Mouse (Mus musculus) small intestine, adult 10 weeks (tissue): ENCODE data around the gene Gm973. TPM values are rescaled to one million over a fixed set of nuclear protein-coding genes. Genes with fewer than 3 reads are reported as not detected.

Experiments used
- polyA plus RNA-seq: library from polyadenylated mRNA; stranded (reverse); fragments of 350-450 nt; fragmentation: Illumina TruSeq; extraction: RNeasy Lipid Tissue Mini Kit (QIAGEN cat#74804); gene quantifications from one replicate; pipeline ENCODE4 v1.2.3, GENCODE M21; 2014; ENCODE audit warnings: low replicate concordance

Gene Gm973
- polyA plus RNA-seq: 0.89 TPM

DNA sequence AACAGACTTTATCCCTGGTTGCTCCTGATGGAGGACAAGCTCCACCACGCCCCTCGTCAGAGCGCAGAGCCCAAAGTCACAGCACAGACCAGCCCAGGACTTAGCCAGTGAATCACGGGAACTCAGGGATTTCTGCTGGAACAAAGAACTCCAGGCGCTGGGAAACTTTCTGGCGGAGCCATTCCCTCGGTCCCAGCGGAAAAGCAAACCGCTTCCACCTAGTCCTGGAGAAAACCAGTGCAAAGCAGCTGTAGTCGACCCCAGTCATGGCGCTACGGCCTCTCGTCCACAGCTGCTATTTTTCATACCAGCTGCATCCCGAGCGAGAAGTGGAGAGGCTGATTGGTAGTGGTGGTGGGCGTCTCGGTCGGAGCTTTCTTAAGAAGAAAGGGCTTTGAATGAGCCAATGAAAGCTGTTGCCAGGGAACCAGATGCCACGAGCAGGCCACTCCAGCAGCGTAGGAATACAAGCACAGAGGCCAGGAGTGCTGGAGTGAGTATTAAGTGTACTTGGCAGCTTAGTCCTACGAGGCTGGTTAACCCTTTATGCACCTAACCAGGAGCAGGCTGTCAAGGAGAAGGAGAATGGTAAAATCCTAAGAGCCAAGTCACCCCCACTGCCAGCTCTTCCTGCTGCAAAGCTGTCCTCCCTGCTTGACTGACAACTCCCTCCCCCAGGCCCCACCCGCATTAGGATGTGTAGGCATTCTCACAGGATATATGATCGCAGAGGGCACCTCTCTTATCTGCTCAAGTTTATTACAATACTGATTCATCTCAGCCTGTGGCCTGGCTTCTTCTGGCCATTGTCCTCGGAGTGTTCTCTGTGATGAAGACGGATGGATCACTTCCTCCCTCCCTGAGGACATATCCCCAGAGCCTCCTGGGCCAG, at the start of gene Gm973:
Gm973 (plus strand) TSS at position 239 of the 892 bp plus-strand sequence.

GRCm38 (mm10) chr1:59482331-59482695, 33.8 kb upstream of the Gm973 start, which contains the start of gene Fzd7:
TSS of gene Fzd7 (plus strand) at chr1:59482424.

DNA sequence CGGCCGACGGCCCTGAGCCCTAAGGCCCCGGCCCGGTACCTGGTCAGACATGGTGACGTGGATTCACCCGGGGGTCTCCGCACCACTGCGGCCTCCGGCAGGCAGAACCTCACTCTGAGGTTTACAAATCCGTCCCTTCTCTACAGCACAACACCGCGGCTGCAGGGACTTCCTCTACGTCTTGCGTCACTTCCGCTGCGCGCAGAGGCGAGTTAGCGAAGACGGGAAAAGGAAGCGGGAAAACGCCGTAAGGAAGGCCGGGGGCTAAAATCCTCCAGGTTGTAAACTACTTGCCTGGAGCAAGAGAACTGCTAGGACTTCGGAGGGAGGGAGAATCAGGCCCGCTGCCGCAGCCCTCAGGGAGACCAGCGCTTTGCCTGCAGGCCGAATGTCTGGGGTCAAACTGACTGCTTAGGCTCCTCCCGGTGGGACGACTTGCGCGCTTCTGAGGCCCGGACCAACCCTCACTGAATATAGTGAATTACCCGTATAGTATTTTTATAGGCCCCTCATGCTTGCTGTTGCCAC, 154.6 kb downstream of the Gm973 start, which contains the start of gene Sumo1:
Sumo1 (minus strand) TSS at position 194 of the 528 bp plus-strand sequence.

DNA sequence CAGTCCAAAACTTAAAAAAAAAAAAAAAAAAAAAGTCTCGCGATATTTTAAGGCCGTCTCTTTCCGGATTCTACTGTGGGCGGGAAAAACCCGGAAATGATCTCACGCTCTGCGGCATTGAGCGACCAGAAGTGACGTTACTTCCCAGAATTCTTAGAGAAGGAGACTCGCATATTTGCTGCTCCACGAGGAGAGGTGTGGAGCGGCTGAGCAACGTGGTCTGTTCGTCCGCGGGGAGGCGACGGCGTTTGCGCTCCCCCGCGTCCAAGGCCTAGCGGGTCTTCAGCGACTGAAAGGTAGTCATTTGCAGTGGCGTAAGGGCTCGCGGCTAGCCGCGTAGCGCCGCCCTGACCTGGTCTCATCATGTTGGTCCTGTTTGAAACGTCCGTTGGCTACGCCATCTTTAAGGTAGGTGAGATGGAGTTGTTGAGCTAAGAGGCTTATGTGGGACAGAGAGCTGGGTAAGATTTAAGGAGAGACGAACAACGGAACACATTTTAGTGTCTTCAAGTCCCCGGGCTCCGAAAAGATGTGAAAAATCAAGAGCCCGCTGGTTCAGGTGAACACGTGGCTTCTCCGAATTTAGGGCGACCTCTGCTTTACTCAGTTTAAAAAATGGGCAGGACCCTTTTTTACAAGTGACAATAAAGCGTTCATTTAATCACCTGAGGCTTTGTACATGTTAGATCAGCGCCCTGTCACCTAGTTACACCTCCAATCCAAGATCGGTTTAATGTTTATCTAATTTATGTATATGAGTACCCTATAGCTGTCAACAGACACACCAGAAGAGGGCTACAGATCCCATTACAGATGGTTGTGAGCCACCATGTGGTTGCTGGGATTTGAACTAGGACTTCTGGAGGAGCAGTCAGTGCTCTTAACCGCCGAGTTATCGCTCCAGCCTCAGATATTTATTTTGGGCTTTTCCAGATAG, 169.0 kb downstream of the Gm973 start, which contains the start of gene Nop58:
Nop58 (plus strand) TSS at position 153 of the 937 bp plus-strand sequence.

Other genes starting within 250 kb of the Gm973 start
- gene Fzd7, start 33.8 kb upstream of the Gm973 start, polyA plus RNA-seq: 14.7 TPM
- 620 TPM for gene Sumo1, start 154.6 kb downstream of the Gm973 start, polyA plus RNA-seq
- 368 TPM for gene Nop58, start 168.7 kb downstream of the Gm973 start, polyA plus RNA-seq
- gene Bmpr2, start 247.1 kb downstream of the Gm973 start, polyA plus RNA-seq: 38.3 TPM